Mouse (Mus musculus): ENCODE data around the gene Atox1.

DNA sequence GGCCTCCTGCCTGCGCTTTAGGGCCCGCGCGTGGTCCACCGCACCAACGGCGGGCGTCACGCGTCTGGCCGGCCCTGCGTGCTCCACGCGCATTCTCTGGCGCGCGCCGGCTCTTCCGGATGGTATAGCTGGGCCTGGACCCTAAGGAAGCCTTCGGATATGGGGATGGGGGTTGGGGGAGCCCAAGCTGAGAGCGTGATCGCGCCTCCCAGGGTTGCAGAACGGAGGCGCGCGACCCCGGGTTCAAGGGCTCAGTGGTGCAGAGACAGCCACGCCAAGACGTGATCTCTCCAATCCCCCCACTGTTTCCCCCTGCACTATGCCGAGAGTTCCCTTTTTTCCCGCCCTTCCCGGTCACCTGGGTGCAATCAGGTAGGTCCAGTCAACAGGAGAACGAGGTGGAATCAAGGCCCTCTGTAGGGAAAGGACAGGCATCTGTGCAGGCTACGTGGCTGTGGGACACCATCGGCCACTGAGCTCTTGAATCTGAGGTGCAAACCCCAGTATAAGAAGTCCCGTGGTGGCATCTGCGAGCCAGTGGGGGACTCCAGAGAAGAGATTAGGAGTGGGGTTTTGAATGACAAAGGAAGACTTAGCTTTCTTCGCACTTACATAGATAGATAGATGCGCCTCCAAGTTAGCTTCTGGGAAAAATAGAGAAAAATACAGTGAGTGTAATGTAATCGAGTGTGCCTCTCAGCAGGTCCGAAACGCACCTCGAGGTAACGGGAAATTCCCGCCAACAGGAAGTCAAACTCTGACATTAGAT, 9.1 kb upstream of the Atox1 start:
- TF ChIP-seq CTCF (IDR thresholded peaks at IDR 0.05; ENCODE audit: insufficient read depth, low read depth, low read length): no peak; the same call in 1 of the 2 replicates
- TF ChIP-seq POLR2A (IDR thresholded peaks at IDR 0.05; ENCODE audit: insufficient read depth, low read depth, low read length): no peak

Data from olfactory bulb, adult 2 months (tissue).